Comparison of ENCODE assay signal across 31 mouse cellular contexts in genomic region chr16:94436801-94437200, GRCm38 (mm10).
DNase-seq lines count a peak whose midpoint lies in the region; ATAC-seq and TF ChIP-seq lines count a peak whose summit lies in the region.
"Had no signal": no experiment of that assay in that cellular context is flagged by ENCODE, and none has a peak within 500 bp of the region (broad histone marks: within the 10 kb centered on the region; RNA-seq: fewer than 3 reads in every experiment).

No protein-coding gene starts in this region.

- intact Hi-C loops in heart, postnatal 25 days (cut with DNase I) = no loop called here

- no peaks in the 10 kb centered on the region for H3K27me3 ChIP-seq in heart, embryonic 13.5 days (replicated peaks)
- no peaks in the 10 kb centered on the region for H3K27me3 ChIP-seq in lung, postnatal 0 days (replicated peaks; ENCODE audit: insufficient read depth, low read length)
- H3K27me3 ChIP-seq in hindbrain, postnatal 0 days (ENCODE audit: insufficient read depth, low read length) = no peaks in the 10 kb centered on the region
- H3K27me3 ChIP-seq: embryonic facial prominence, embryonic 15.5 days; forebrain, embryonic 13.5 days; heart, embryonic 15.5 days; hindbrain, embryonic 15.5 days; liver, embryonic 15.5 days; lung, embryonic 15.5 days; midbrain, embryonic 13.5 days; neural tube, embryonic 13.5 days; Patski had no signal

- peaks cover 11% of the 10 kb centered on the region for H3K4me1 ChIP-seq in heart, embryonic 13.5 days
- 0 out of 2 replicates have a peak, but pooled peaks cover 2% of the 10 kb centered on the region for H3K4me1 ChIP-seq in lung, postnatal 0 days (ENCODE audit: insufficient read depth, low read depth, low read length)
- no peaks in the 10 kb centered on the region for H3K4me1 ChIP-seq in hindbrain, postnatal 0 days (ENCODE audit: insufficient read depth, low read length)
- H3K4me1 ChIP-seq: embryonic facial prominence, embryonic 15.5 days; forebrain, embryonic 13.5 days; hindbrain, embryonic 15.5 days; liver, embryonic 15.5 days; lung, embryonic 15.5 days; midbrain, embryonic 13.5 days; neural tube, embryonic 13.5 days had no signal

- H3K36me3 ChIP-seq in heart, embryonic 13.5 days = peaks cover 95% of the 10 kb centered on the region
- peaks cover 15% of the 10 kb centered on the region; the same call in 1 of the 2 replicates for H3K36me3 ChIP-seq in lung, postnatal 0 days (ENCODE audit: insufficient read depth, low read length)
- H3K36me3 ChIP-seq in hindbrain, postnatal 0 days (ENCODE audit: insufficient read depth, low read length) = peaks cover 71% of the 10 kb centered on the region

- H3K9me3 ChIP-seq in heart, embryonic 13.5 days = 0 out of 2 replicates have a peak, but pooled peaks cover 2% of the 10 kb centered on the region
- no peaks in the 10 kb centered on the region for H3K9me3 ChIP-seq in lung, postnatal 0 days (ENCODE audit: low read length)
- no peaks in the 10 kb centered on the region for H3K9me3 ChIP-seq in hindbrain, postnatal 0 days (ENCODE audit: low read length)
- H3K9me3 ChIP-seq: embryonic facial prominence, embryonic 15.5 days; forebrain, embryonic 13.5 days; heart, embryonic 15.5 days; hindbrain, embryonic 15.5 days; liver, embryonic 15.5 days; lung, embryonic 15.5 days; midbrain, embryonic 13.5 days; neural tube, embryonic 13.5 days had no signal

- ATAC-seq in heart, embryonic 13.5 days (ENCODE audit: extremely low read depth, insufficient number of reproducible peaks, low FRiP score, low TSS enrichment) = no peak
- no peak for ATAC-seq in lung, postnatal 0 days
- no peak for ATAC-seq in hindbrain, postnatal 0 days
- ATAC-seq: forebrain, embryonic 13.5 days; midbrain, embryonic 13.5 days had no signal

- 94% methylated on average over 2 of the region's 2 CpGs for WGBS in heart, embryonic 13.5 days
- 64% methylated on average over 2 of the region's 2 CpGs for WGBS in lung, postnatal 0 days
- 88% methylated on average over 2 of the region's 2 CpGs for WGBS in hindbrain, postnatal 0 days

- no peak overlapping the region for H3K4me2 ChIP-seq in heart, embryonic 13.5 days
- H3K4me2 ChIP-seq in lung, postnatal 0 days (replicated peaks; ENCODE audit: low read depth, low read length) = no peak overlapping the region
- H3K4me2 ChIP-seq in hindbrain, postnatal 0 days (ENCODE audit: low read depth, low read length) = no peak overlapping the region
- H3K4me2 ChIP-seq: embryonic facial prominence, embryonic 15.5 days; forebrain, embryonic 13.5 days; heart, embryonic 15.5 days; hindbrain, embryonic 15.5 days; liver, embryonic 15.5 days; lung, embryonic 15.5 days; midbrain, embryonic 13.5 days; neural tube, embryonic 13.5 days had no signal

- no peak overlapping the region for H3K9ac ChIP-seq in heart, embryonic 13.5 days
- no peak overlapping the region for H3K9ac ChIP-seq in lung, postnatal 0 days (replicated peaks; ENCODE audit: low read depth)
- no peak overlapping the region for H3K9ac ChIP-seq in hindbrain, postnatal 0 days (replicated peaks; ENCODE audit: low read length)
- H3K9ac ChIP-seq: embryonic facial prominence, embryonic 15.5 days; forebrain, embryonic 13.5 days; heart, embryonic 15.5 days; hindbrain, embryonic 15.5 days; liver, embryonic 15.5 days; lung, embryonic 15.5 days; midbrain, embryonic 13.5 days; neural tube, embryonic 13.5 days had no signal

- H3K4me3 ChIP-seq in heart, embryonic 13.5 days = no peak overlapping the region
- H3K4me3 ChIP-seq in lung, postnatal 0 days (ENCODE audit: low read depth, low read length) = no peak overlapping the region
- H3K4me3 ChIP-seq in hindbrain, postnatal 0 days (ENCODE audit: low read length) = no peak overlapping the region
- H3K4me3 ChIP-seq: embryonic facial prominence, embryonic 15.5 days; forebrain, embryonic 13.5 days; gastrocnemius, adult 2 months; heart, adult 2 months; heart, embryonic 15.5 days; hindbrain, embryonic 15.5 days; liver, embryonic 15.5 days; lung, embryonic 15.5 days; midbrain, embryonic 13.5 days; neural tube, embryonic 13.5 days had no signal

- H3K27ac ChIP-seq in heart, embryonic 13.5 days (replicated peaks) = peak overlapping the region; percentile 25; the same call in 1 of the 2 replicates
- 0 out of 2 replicates have a peak overlapping the region, but pooled peaks have one; percentile 43 for H3K27ac ChIP-seq in lung, postnatal 0 days (ENCODE audit: low read length)
- H3K27ac ChIP-seq in hindbrain, postnatal 0 days = no peak overlapping the region
- H3K27ac ChIP-seq: embryonic facial prominence, embryonic 15.5 days; forebrain, embryonic 13.5 days; gastrocnemius, adult 2 months; heart, adult 2 months; heart, embryonic 15.5 days; hindbrain, embryonic 15.5 days; liver, embryonic 15.5 days; lung, embryonic 15.5 days; macrophage; midbrain, embryonic 13.5 days; neural tube, embryonic 13.5 days had no signal

- TF ChIP-seq CTCF in lung, postnatal 0 days (IDR thresholded peaks at IDR 0.05) = no peak
- no peak for TF ChIP-seq CTCF in hindbrain, postnatal 0 days (IDR thresholded peaks at IDR 0.05; ENCODE audit: low read depth)

- no peak for TF ChIP-seq EP300 in lung, postnatal 0 days (IDR thresholded peaks at IDR 0.05)

- DNase-seq in heart, postnatal 25 days (ENCODE audit: low spot score) = no peak
- peak; percentile 66 for DNase-seq in lung, postnatal 0 days (ENCODE audit: low spot score)
- DNase-seq in lung, postnatal 36 days = no peak
- peak; percentile 47 for DNase-seq in brain, adult 2 months (ENCODE audit: low read depth, low spot score)
- DNase-seq in cerebellum, postnatal 25 days = no peak
- no peak for DNase-seq in hindbrain, postnatal 0 days (ENCODE audit: low spot score)
- DNase-seq: adrenal gland, postnatal 14 days; B cell, adult 2 months; cerebellum, adult 11-12 months; cerebellum, adult 9-11 months; gastrocnemius, adult 2 months; gastrocnemius, postnatal 36 days; heart, adult 2 months; kidney, adult 2 months; kidney, postnatal 36 days; layer of hippocampus, postnatal 36 days; left cerebral cortex, postnatal 4 days; liver; right cerebral cortex, postnatal 4 days; thymus, postnatal 4 days had no signal

Comparison
In these comparisons a context has a peak if more than half of its experiments do, and no peak if none do; other contexts are left out.
1. DNase-seq: peak in lung, postnatal 0 days (single experiment) and brain, adult 2 months (single experiment); none in heart, postnatal 25 days (single experiment), lung, postnatal 36 days (single experiment), cerebellum, postnatal 25 days (0 of 2) and hindbrain, postnatal 0 days (single experiment).